Mouse (Mus musculus) granulocyte monocyte progenitor cell, adult 5-6 weeks (primary cell): Measurements from ENCODE around the gene Hp1bp3. TPM values are rescaled to one million over a fixed set of nuclear protein-coding genes. Genes with fewer than 3 reads are reported as not detected.

Experiments used
- ATAC-seq: replicated peaks from 2 replicates; pipeline ENCODE4 v1.8.0; 2016; ENCODE audit warnings: mild to moderate bottlenecking, moderate TSS enrichment, inconsistent platforms; ENCODE audit not compliant: poor library complexity, severe bottlenecking
- total RNA-seq, 2 experiments: library from RNA; stranded (forward) in 1 of 2; stranded (reverse) in 1 of 2; fragments of 200-712, 200-1000 nt in 1 of 2; fragments of >200 nt in 1 of 2; fragmentation: Nextera tagmentation in 1 of 2; gene quantifications; 2 replicates each; pipeline ENCODE4 v1.2.3; 2014 to 2017

The Hp1bp3 gene
- total RNA-seq, 2 experiments from 2014 or later: 218 to 221 TPM

GRCm38 (mm10) chr4:138220761-138221160 lies 4.7 kb downstream of the Hp1bp3 start:
- no peak for ATAC-seq

GRCm38 (mm10) chr4:138221406-138221805 lies 5.3 kb downstream of the Hp1bp3 start:
- ATAC-seq: peak; percentile 10

- no peak for ATAC-seq
These were observed 6.3 kb downstream of the Hp1bp3 start for GRCm38 (mm10) chr4:138222396-138222795.

- peak; percentile 54 for ATAC-seq
These were observed 7.5 kb downstream of the Hp1bp3 start for GRCm38 (mm10) chr4:138223623-138224022.

GRCm38 (mm10) chr4:138246756-138247665 lies 30.9 kb downstream of the Hp1bp3 start:
- no peak for ATAC-seq

GRCm38 (mm10) chr4:138250088-138250960 lies 34.2 kb downstream of the Hp1bp3 start, which contains the start of the genes Sh2d5 and Kif17:
Gene Sh2d5 (plus strand): TSS chr4:138250403.
Gene Kif17 (plus strand): TSS chr4:138250435.
- ATAC-seq: peak; percentile 73

GRCm38 (mm10) chr4:138251819-138252218 lies 35.7 kb downstream of the Hp1bp3 start:
- ATAC-seq: peak; percentile 54

- peak; percentile 7; the same call in 1 of the 2 replicates for ATAC-seq
These were observed 36.1 kb downstream of the Hp1bp3 start for GRCm38 (mm10) chr4:138252231-138252630.

- ATAC-seq: peak; percentile 62
These were observed 41.1 kb downstream of the Hp1bp3 start for GRCm38 (mm10) chr4:138257116-138257687.

GRCm38 (mm10) chr4:138258663-138259062 lies 42.6 kb downstream of the Hp1bp3 start:
- ATAC-seq: no peak

- peak; percentile 55 for ATAC-seq
These were observed 43.4 kb downstream of the Hp1bp3 start for GRCm38 (mm10) chr4:138259482-138259881.

- ATAC-seq: peak; percentile 52
These were observed 46.0 kb downstream of the Hp1bp3 start for GRCm38 (mm10) chr4:138261843-138262681.

- ATAC-seq: no peak
These were observed 51.8 kb downstream of the Hp1bp3 start for GRCm38 (mm10) chr4:138267869-138268268.

- ATAC-seq: no peak
These were observed 56.2 kb downstream of the Hp1bp3 start for GRCm38 (mm10) chr4:138272011-138272997.

- ATAC-seq: no peak
These were observed 62.2 kb downstream of the Hp1bp3 start for GRCm38 (mm10) chr4:138278346-138278745.

GRCm38 (mm10) chr4:138282834-138283233 lies 66.7 kb downstream of the Hp1bp3 start:
- ATAC-seq: peak; percentile 97

GRCm38 (mm10) chr4:138286411-138286810 lies 70.3 kb downstream of the Hp1bp3 start:
- no peak for ATAC-seq

GRCm38 (mm10) chr4:138288691-138289090 lies 72.6 kb downstream of the Hp1bp3 start:
- peak; percentile 81 for ATAC-seq
